Mouse (Mus musculus): Measurements from ENCODE around the gene Fyn. TPM values are rescaled to one million over a fixed set of nuclear protein-coding genes. Genes with fewer than 3 reads are reported as not detected.

The Fyn gene
- total and polyA plus RNA-seq, 3 experiments: 14.9 to 42.4 (median 19.9) TPM

DNA sequence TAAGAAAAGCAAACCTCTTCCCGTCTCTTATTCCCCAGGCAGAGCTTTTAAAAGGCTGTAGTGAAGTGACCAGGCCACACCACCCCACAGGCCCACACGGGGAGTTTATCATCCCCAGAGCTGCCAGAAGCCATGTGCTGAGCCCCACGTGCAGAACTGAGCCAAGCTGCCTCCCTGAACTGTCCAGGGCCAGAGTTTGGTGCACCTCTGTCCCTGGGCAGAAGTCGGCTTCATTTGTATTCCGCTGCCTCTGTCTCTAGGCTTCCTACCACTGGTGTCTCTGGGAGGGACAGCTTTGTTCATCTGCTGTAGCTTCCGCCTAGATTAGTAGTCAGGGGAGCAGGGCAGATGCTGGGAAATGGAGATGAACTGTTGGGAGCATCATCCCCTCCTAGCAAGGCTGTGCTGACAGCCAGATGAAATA lies 172.8 kb downstream of the Fyn start:
- Histone ChIP-seq H3K4me1 (ENCODE audit: control insufficient read depth in 1 of 2, insufficient read depth in 2 of 2) (peaks cover 0 to 11% of the 10 kb centered on the region in 2 experiments; a peak in 1 of 4 replicates), H3K4me3 (replicated peaks in 1 of 3; ENCODE audit: low read depth in 2 of 3, low read length in 2 of 3, poor library complexity in 1 of 3) (no peak overlapping the region), H3K9me3 (replicated peaks; ENCODE audit: low read length) (no peaks in the 10 kb centered on the region), H3K9ac (ENCODE audit: insufficient read depth, low read depth) (no peak overlapping the region), H3K27ac (ENCODE audit: insufficient read depth, low read depth) (no peak overlapping the region), H3K79me2 (replicated peaks; ENCODE audit: control insufficient read depth, extremely low read depth, insufficient read depth, poor library complexity, severe bottlenecking) (no peaks in the 10 kb centered on the region), H3K4me2 (ENCODE audit: insufficient read depth, low read depth, poor library complexity, severe bottlenecking) (no peak overlapping the region), H3K36me3 (replicated peaks in 1 of 2; ENCODE audit: control insufficient read depth in 1 of 2, insufficient read depth in 1 of 2, low read length in 1 of 2) (peaks cover 0 to 79% of the 10 kb centered on the region in 2 experiments), H3K27me3 (replicated peaks) (no peaks in the 10 kb centered on the region)
- no peak for TF ChIP-seq USF2 (conservative IDR thresholded peaks at IDR 0.05; ENCODE audit: low read depth, low read length)
- no peak for TF ChIP-seq TBP (conservative IDR thresholded peaks at IDR 0.05; ENCODE audit: low read depth, low read length)
- TF ChIP-seq NRF1 (IDR thresholded peaks at IDR 0.05; ENCODE audit: low read depth, low read length): no peak
- no peak for TF ChIP-seq MYC (IDR thresholded peaks at IDR 0.05; ENCODE audit: low read depth, low read length)
- TF ChIP-seq MXI1 (IDR thresholded peaks at IDR 0.05; ENCODE audit: low read depth, low read length): no peak
- TF ChIP-seq HCFC1 (IDR thresholded peaks at IDR 0.05; ENCODE audit: low read depth, low read length): no peak
- TF ChIP-seq CTCF (conservative IDR thresholded peaks at IDR 0.05 in 1 of 2, IDR thresholded peaks at IDR 0.05 in 1 of 2; ENCODE audit: low read depth in 2 of 2, low read length in 2 of 2): no peak
- TF ChIP-seq NELFE (IDR thresholded peaks at IDR 0.05; ENCODE audit: low read depth, low read length): no peak
- TF ChIP-seq ZKSCAN1 (IDR thresholded peaks at IDR 0.05; ENCODE audit: borderline replicate concordance, low read depth, low read length): no peak
- no peak for DNase-seq (ENCODE audit: extremely low read depth)
- dilution Hi-C loops (cut with MboI; ENCODE audit: extremely low pct_ligation_motif_present, extremely low pct_unique_long_range_greater_than_20kb, low sequenced_read_pairs): no loop called here
- in situ Hi-C loops (cut with MboI; ENCODE audit: low pct_ligation_motif_present, low pct_unique_long_range_greater_than_20kb, low sequenced_read_pairs): no loop called here

DNA sequence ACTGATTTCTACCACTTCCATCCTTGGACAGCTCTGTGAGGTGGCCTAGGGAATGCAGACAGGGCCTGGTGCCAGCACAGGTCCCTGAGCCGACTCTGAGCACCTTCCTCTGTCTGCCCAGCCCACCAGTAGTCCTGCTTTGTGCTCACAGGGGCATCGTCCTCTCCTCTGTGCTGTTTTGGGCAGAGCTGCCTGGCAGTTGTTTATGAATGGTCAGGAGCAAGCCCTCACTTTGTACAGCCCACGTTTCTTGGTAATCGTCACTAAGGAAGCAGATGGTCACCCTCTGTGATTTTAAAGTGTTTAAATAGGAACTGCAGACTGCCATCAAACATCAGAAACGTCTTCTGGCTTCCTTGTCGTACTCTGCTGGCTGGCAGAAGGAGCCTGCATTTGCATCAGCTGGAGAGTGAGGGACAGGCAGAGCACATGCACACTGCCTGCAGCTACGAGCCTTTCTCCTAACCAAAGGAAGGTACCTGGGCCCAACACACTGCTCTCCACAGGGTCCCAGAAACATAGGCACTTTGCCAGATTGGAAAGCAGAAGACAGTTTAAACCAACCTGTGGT lies 173.4 kb downstream of the Fyn start:
- Histone ChIP-seq H3K36me3 (replicated peaks in 1 of 2; ENCODE audit: control insufficient read depth in 1 of 2, insufficient read depth in 1 of 2, low read length in 1 of 2) (peaks cover 0 to 78% of the 10 kb centered on the region in 2 experiments), H3K9me3 (replicated peaks; ENCODE audit: low read length) (no peaks in the 10 kb centered on the region), H3K9ac (ENCODE audit: insufficient read depth, low read depth) (no peak overlapping the region), H3K27me3 (replicated peaks) (no peaks in the 10 kb centered on the region), H3K4me2 (ENCODE audit: insufficient read depth, low read depth, poor library complexity, severe bottlenecking) (no peak overlapping the region), H3K79me2 (replicated peaks; ENCODE audit: control insufficient read depth, extremely low read depth, insufficient read depth, poor library complexity, severe bottlenecking) (no peaks in the 10 kb centered on the region), H3K27ac (ENCODE audit: insufficient read depth, low read depth) (no peak overlapping the region), H3K4me1 (ENCODE audit: control insufficient read depth in 1 of 2, insufficient read depth in 2 of 2) (peaks cover 0 to 11% of the 10 kb centered on the region in 2 experiments; a peak in 1 of 4 replicates), H3K4me3 (replicated peaks in 1 of 3; ENCODE audit: low read depth in 2 of 3, low read length in 2 of 3, poor library complexity in 1 of 3) (no peak overlapping the region)
- in situ Hi-C loops (cut with MboI; ENCODE audit: low pct_ligation_motif_present, low pct_unique_long_range_greater_than_20kb, low sequenced_read_pairs): no loop called here
- TF ChIP-seq MAFK (IDR thresholded peaks at IDR 0.05; ENCODE audit: insufficient replicate concordance, low read length) (no peak), MAX (IDR thresholded peaks at IDR 0.05; ENCODE audit: low read length) (no peak), RCOR1 (conservative IDR thresholded peaks at IDR 0.05; ENCODE audit: low read depth, low read length) (no peak), ELF1 (IDR thresholded peaks at IDR 0.05; ENCODE audit: low read depth, low read length) (no peak), SMC3 (IDR thresholded peaks at IDR 0.05; ENCODE audit: low read depth, low read length) (no peak), KAT2A (IDR thresholded peaks at IDR 0.05; ENCODE audit: insufficient replicate concordance, low read length) (no peak), ZC3H11A (IDR thresholded peaks at IDR 0.05; ENCODE audit: low read depth, low read length) (no peak), E2F4 (IDR thresholded peaks at IDR 0.05; ENCODE audit: insufficient replicate concordance, low read depth, low read length) (no peak), MXI1 (IDR thresholded peaks at IDR 0.05; ENCODE audit: low read depth, low read length) (no peak), TCF12 (IDR thresholded peaks at IDR 0.05; ENCODE audit: low read depth, low read length) (no peak), POLR2A (IDR thresholded peaks at IDR 0.05; ENCODE audit: low read depth, low read length) (no peak), MEF2A (IDR thresholded peaks at IDR 0.05; ENCODE audit: borderline replicate concordance, low read depth, low read length) (no peak), USF1 (IDR thresholded peaks at IDR 0.05; ENCODE audit: low read depth, low read length) (no peak), ZKSCAN1 (IDR thresholded peaks at IDR 0.05; ENCODE audit: borderline replicate concordance, low read depth, low read length) (no peak), IRF4 (IDR thresholded peaks at IDR 0.05; ENCODE audit: low read depth, low read length) (no peak), PAX5 (IDR thresholded peaks at IDR 0.05; ENCODE audit: low read length) (no peak), ZNF384 (IDR thresholded peaks at IDR 0.05; ENCODE audit: low read depth, low read length) (no peak), CHD1 (IDR thresholded peaks at IDR 0.05; ENCODE audit: low read depth, low read length) (no peak), RAD21 (IDR thresholded peaks at IDR 0.05; ENCODE audit: low read depth, low read length) (no peak), POLR2AphosphoS2 (IDR thresholded peaks at IDR 0.05; ENCODE audit: low read depth, low read length) (no peak)
- DNase-seq (ENCODE audit: extremely low read depth): no peak
- dilution Hi-C loops (cut with MboI; ENCODE audit: extremely low pct_ligation_motif_present, extremely low pct_unique_long_range_greater_than_20kb, low sequenced_read_pairs): no loop called here
